Comparison of ENCODE assay signal across 1 mouse cellular context in the genomic region with DNA sequence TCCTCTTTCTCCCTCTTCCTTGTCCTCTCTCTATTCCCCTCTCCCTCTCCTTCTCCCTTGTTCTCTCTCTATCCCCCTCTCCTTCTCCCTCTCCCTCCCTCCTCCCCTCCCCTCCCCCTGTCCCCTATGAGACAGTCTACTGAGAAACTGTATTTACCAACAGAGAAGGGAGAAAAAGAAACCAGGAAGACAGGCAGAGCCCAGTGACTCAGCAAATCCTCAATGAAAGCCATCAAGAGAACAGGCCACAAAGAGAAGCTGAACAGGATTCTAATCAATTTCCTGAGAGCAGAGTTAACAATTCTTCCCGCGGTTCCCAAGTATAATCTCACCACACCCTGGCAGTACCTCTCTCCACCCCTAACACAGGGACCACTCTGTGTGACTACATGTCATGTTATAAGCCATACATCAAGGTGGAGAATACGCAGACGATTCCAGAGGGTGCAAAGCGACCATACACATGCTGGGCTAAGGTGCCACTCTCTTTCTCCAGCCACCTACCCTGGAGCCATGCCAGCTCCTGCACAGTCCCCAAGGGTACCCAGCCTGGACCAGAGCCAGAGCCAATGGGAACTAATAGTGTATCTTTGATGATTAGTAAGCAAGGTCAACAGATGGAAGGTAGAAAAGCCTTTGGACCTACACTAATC.
TF ChIP-seq lines count a peak whose summit lies in the region.

No protein-coding gene starts in this region.

TF ChIP-seq in MEL, 35 proteins besides CTCF, POLR2A, EP300 and RAD21:
- TF ChIP-seq MAFK (IDR thresholded peaks at IDR 0.05; ENCODE audit: borderline replicate concordance, low read depth, low read length) (peak; percentile 56; the same call in 1 of the 2 replicates), ETS1 (IDR thresholded peaks at IDR 0.05; ENCODE audit: low read depth, low read length) (peak; percentile 44; the same call in 1 of the 2 replicates), GABPA (IDR thresholded peaks at IDR 0.05; ENCODE audit: low read depth, low read length) (peak; percentile 77), ELF1 (IDR thresholded peaks at IDR 0.05; ENCODE audit: low read depth, low read length) (peak; percentile 69), HCFC1 (IDR thresholded peaks at IDR 0.05; ENCODE audit: low read depth, low read length) (no peak), MYC (IDR thresholded peaks at IDR 0.05; ENCODE audit: low read depth, low read length) (no peak), JUND (IDR thresholded peaks at IDR 0.05; ENCODE audit: low read depth, low read length) (no peak)
